Mouse (Mus musculus) urinary bladder, postnatal 4 days (tissue): Measurements from ENCODE around the gene Dlg4.

ENCODE experiments used
- DNase-seq, 2 experiments: peaks; one replicate each; pipeline ENCODE4 v3.0.0; 2021 to 2022; ENCODE audit warnings: low spot score in 2 of 2

Gene Dlg4

DNA sequence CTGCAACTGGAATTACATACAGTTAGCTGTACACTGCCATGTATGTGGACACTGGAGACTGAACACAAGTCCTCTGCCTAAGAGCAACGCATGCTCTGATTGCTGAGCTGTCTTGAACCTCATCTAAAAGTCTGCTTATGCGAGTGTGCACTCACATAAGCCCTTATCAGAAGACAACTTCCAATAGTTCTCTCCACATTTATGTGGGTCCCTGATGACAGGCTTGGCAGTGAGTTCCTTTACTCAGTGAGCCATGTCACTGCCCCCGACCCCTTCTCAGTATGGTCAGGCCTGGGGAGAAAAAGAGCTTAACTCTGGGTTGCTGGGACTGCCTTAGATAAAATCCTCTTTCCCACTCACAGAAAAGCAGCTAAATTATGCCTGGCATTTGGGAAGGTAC, at the start of gene Dlg4:
Gene Dlg4 (plus strand): TSS at position 274 of the 400 bp plus-strand sequence.
- DNase-seq = no peak

DNA sequence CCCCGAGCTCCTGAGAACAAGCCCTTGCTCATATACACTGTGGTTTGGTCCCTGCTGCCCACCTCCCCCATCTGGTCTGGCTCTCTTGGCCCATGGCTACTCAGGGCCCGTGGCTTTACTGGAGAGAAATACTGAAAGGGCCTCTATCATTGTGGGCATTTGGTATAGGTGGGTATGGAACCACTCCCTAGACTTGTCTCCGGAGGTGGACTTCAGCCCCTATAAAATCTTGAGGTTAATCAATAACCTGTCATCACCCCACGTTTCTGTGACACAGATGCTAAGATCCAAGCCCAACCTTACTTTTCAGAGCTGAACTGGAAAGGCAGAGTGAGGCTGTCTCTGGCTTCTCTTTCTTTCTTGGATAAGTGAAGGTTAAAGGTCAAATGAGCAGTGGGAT, 47.9 kb upstream of the Dlg4 start:
- DNase-seq = no peak

DNA sequence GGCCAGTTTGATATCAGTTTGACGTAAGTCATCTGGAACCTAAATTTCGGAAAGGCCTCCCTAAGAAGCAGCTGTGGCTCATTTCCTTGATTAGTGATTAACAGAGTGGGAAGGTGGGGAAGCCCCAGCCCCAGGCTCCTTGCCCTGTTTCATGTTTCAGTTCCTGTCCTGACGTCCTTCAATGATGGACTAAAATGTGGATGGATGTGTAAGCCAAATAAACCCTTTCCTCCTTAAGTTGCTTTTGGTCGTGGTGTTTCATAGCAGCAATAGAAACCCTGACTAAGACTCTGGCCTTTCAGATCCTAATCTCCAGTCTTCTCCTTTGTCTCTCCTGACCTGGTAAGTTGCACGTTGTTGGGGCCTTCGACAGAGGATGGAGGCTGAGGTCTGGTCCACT, 46.5 kb upstream of the Dlg4 start:
- no peak for DNase-seq

DNA sequence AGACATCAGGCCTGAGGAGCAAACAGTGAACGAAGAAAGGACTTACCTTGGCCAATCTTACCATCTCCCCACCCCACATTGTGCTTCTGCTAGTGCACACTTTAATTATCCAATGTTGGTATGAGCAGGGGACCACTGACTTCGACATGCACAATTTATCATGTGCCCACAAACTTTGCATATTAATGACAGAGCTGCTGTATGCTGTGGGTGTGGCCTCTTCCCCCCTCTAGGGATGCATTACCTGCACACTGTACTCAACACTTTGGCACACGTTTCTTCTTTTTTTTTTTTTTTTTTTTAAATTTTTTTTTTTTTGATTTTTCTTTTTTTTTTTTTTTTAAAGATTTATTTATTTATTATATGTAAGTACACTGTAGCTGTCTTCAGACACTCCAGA, 46.0 kb upstream of the Dlg4 start:
- DNase-seq = no peak

DNA sequence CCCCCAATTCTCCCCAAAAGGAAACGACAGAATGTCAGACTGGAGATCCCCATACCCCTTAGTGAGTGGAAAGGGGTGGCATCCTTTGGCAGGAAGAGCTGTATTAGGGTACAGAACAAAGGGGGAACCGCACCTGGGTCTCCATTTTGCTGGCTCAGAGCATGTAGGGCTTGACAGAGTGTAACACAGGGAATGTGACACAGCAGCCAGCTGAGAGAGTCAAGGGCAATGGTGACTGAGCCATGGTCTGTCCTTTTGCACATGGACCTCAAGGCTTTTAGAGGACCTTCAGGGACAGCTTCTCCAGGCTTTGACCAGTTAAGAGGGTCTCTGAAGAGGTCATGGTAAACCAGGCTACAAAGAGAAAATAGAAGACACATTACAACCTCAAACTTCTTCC, 41.8 kb upstream of the Dlg4 start:
- DNase-seq = no peak

DNA sequence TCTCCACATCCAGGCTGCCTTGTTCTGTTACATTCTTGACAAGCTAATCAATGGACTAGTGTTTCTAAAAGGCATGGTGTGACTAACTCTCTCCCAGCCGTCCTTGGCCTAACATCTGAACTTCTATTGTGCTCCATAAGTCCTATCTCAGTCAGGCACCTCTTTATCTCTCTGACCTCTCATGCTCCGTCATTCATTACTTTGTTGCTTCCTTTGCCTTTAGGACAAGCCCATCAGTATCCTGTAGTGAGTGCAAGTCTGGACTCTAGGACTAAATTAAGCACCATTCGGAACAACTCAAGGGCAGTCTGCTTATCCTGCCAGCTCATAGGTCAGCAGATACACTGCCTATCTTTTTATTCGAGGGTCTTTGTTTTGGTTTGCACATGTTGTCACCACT, 40.5 kb upstream of the Dlg4 start:
- DNase-seq = no peak

DNA sequence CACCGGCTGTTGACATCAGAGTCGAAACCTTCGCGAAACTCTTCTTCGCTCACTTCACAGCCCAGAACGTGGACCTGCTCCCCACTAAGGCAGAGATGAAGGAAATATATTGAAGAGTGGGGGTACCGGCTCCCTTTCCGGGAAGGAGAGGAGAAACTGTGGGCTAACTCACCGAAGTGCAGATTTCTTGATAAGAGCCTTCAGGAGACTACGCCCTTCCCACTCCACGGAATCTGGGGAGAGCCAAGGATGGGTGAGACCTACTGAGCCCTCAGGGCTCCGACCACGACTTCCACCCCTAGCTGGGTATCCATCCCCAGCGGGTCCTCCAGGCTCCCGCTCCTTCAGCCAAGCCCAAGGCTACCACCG, 36.9 kb upstream of the Dlg4 start:
- DNase-seq = no peak

DNA sequence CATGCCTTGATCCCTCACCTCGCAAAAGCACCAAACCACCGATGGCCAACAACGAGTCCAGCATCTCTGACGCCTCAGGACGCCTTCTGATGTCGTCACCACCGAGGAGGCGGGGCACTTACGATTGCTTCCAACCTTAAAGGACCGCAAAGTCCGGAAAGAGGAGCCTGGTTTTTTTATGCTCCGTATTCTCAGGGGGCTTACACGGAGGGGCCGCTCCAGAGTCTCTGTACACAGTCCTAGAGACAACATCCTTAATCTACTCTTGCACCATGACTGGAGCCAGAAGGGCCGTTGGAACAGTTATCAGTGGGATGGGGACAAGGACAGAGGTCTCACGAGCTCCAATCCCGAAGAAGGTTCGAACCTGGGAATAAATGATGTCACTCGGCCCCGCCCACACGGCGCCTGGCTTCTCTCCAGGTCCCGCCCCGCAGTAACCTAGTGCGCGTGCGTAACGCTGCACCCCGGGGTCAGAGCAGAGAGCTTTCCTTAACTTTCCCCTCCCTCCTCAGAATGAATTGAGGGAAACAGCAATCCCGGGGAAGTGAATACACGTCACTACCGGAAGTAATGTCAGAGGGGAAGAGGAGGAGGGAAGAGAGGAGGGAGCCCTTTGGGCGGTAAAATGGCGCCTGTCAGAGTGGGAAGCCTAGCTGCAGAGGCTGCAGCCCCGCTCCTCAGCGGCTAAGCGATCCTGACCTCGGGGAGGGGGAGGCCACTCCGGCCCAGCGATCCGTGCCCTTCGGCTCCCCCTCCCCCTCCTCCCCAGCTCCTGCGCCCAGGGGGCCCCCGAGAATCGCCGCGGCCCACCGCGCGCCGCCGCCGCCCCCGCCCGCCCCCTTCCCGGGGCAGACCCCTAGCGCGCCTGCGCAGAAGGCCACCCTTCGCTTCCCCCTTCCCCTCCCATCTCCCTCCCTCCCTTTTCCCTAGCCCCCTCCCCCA, 36.3 kb upstream of the Dlg4 start:
- peak; percentile 97 to 98 for DNase-seq

DNA sequence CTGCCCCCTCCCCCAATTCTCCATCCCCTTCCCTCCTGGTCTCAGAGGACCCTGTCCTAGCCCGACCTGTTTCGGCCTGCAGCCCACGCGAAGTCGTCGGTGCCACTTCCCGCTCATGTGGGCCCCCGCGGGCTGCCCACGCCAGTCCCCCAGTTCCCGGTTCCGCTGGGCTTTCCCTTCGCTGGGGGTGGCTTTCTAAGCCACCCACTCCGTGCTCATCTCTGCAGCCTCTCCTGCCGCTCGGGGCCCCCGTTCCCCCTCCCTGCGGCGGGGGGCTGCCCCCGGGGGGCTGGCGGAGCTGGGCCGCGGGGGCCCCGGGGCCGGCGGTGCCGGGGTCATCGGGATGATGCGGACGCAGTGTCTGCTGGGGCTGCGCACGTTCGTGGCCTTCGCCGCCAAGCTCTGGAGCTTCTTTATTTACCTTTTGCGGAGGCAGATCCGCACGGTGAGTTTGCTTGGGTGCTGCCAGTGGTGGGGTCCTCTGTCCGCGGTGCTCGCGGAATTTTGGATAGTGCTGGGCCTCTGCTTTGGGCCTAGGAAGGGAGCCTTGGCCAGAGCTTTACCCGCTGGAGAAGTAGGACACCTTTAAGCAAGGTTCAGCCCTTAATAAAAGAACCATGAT, 35.5 kb upstream of the Dlg4 start, which contains the start of gene Ctdnep1:
Gene Ctdnep1 (plus strand): TSS at position 16 of the 622 bp plus-strand sequence.
- no peak for DNase-seq

DNA sequence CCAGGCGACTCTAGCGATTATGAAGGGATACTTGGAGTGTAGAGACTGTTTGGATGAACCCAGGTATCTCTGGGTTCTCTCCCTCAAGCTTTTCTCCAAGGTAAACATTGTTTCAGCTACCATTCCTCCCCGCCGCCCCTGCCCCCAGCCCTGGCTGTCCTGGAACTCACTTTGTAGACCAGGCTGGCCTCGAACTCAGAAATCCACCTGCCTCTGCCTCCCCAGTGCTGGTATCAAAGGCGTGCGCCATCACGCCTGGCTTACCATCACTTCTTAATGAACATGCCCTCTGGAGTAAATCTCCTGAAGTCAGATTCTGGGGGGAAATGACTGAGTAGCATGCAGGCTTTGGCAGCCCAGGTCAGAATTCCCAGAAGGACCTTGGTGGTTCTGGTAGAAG, 34.5 kb upstream of the Dlg4 start, which contains the start of gene Elp5:
Gene Elp5 (minus strand): TSS at position 293 of the 400 bp plus-strand sequence.
- no peak for DNase-seq

DNA sequence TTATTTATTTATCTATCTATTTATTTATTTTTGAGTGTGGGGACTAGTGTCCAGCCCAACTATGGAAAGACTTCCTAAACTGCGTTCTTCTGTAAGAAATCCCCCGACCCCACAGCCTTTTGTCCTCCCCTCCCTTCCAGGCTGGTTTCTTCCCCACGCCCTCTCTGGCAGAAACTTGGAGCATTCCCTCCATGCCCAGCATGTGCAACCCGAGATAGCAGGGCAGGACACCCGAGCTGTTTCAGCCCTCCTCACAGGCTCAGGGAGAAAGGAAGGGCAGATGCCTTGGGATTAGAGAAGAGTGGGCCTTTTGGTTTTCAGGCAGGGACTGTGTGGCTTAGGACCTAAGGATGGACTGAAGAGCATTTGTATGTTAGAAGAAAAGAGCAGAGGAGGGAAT, 33.9 kb upstream of the Dlg4 start:
- DNase-seq = no peak

DNA sequence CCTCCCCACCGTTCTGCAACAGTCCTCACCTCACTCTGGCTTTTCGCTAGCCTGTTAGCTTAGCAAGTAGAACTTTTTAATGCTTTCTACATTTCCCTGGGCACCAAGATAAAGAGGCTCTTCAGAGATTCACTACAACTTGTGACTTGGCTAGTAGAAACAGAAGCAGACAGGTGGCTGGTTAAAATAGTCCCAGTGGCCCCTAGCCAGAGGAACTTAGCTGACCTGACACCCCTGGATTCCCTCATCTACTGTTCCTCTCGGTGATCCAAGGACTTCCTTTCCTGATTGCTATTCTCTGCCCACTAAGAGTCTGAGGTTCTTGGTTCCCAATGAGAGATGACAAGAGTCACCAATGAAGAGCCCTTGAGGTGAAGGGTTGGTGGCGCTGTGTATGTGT, 33.4 kb upstream of the Dlg4 start:
- no peak for DNase-seq

DNA sequence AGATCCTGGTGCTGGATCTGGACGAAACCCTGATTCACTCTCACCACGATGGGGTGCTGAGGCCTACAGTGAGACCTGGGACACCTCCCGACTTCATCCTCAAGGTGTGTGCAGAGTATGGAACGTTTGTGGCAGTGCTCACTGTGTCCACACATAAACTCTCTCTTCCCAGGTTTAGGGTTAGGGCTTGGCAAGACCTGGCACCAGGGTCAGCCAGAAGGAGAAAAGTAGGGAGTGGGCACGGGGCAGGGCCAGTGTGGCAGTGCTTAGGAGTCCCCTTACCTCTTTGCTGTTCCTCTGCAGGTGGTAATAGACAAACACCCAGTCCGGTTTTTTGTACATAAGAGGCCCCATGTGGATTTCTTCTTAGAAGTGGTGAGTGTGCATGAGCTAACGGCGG, 32.3 kb upstream of the Dlg4 start:
- DNase-seq = no peak

DNA sequence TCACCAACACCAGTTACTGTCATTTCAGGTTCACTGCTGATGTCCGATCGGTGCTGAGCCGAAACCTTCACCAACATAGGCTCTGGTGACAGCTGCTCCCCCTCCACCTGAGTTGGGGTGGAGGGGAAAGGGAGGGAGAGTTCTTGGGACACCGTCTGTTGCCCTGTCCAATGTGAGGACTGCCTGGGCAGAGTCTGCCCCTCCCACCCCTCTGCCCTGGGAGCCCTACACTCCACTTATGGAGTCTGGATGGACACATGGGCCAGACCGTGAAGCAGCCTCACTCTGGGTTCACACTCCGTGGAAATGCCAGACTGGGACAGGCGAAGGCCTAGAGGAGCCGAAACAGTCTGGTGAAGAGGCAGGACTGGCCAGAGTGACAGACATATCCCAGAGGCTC, 26.8 kb upstream of the Dlg4 start:
- DNase-seq = no peak

DNA sequence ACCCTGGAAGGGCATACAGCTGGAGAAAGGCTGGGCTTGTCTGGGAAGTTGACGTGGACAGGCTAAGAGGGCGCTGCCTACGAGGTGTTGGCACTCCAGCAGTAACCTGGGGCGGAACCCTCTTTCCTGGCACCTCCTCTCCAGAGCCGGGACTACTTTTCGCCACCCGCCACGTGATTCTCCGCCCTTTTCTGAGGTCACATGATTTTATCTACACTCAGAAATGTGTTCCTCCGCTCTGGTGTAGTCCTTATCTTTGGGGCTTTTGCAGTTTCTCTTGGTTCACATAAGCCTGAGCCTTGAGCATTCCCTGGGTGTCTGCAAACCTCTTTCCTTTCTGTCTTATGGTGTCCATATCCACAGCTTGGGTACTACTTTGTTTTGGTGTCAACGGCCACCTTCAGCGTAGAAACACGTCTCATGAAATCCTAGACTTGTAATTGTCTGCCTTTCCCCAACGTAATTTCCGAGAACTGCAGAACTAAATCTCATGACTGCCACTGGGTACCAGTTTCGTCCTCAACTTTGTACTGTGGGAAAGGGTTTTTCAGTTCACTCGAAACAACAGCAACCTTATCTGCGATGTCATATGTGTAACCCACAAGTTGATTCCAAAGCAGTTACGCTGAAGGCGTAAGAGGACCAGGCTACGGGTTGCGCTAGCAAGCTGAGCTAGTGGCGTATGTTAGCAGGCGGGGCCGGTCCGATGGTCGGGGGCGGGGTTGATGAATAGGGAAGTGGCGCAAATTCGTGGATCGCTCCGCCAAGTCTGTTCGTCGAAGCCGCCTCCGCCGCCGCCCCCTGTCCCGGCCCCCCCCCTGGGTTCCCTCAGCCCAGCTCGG, 25.7 kb upstream of the Dlg4 start, which contains the start of gene Gabarap:
Gene Gabarap (plus strand): TSS at position 294 of the 842 bp plus-strand sequence.
- peak; percentile 94 to 96 for DNase-seq

DNA sequence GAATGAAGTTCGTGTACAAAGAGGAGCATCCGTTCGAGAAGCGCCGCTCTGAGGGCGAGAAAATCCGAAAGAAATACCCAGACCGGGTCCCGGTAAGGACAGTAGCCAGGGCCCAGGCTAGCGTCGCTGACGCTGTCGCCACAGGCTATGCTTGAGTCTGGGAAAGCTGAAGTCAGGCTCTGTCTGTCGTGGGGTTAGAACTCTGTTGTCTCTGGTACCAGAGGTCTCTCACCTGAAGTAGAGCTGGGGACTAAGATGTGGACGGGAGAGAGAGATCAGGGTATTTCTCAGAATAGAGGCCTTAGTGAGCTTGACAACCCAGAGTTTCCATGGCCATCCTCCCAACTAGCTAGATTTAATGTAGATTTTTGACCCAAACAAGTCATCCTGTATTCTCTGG, 25.0 kb upstream of the Dlg4 start:
- no peak for DNase-seq

DNA sequence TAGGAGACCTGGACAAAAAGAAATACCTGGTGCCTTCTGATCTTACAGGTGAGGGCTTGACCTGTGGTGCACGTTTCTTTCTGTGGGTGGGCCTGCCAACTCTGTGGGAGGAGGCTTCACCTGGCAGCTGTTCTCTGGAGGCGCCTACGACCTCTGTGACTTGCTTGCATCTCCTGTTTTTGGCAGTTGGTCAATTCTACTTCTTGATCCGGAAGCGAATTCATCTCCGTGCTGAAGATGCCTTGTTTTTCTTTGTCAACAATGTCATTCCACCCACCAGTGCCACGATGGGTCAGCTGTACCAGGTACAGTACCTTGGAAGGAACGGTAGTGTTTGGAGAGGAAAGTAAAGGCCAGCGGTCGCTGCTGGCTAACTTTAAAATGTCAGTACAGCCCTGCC, 24.3 kb upstream of the Dlg4 start:
- DNase-seq = no peak

DNA sequence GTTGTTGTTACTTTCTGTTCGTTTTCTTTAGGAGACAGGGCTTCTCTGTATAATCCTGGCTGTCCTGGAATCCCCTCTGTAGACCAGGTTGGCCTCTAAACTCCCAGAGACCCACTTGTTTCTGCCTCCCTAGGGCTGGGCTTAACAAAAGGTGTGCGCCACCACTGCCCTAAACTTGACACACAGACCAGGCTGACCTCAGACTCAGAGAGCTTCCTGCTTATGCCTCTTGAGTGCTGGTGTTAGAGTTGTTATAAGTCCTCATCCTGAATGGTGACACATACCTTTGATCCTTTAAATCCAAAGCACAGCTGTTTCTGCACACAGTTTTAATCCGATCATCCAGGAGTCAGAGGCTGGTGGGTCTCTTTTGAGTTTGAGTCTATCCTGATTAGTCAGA, 23.8 kb upstream of the Dlg4 start:
- no peak for DNase-seq

DNA sequence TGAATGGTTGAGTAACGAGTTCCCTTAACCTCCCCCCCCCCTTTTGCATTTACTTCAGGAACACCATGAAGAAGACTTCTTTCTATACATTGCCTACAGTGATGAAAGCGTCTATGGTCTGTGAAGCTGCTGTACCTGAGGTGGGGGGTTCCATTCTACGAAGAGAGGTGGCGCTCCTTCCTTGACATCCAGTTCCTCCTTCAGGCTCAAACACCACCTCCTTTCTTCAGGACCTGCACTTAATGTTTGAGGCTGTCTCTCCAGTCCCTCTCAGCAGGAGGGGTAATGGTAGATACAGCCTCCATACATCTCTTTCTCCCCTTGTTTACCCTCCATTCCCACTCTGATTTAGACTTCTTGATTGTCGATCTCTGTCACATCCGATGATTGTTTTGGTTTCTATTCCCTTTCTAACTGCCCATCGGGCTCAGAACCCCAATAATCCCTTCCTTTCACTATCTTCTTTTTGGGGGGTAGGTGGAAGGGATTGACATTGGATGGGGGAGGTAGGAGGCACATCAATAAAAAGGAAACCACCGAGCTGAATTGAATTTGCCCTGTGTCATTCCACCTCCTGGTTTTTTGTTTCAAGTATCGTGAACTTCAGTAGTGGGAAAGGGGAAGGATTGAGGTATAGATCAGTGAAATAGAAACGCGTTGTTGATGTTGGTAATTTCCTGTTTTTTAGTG, 22.2 kb upstream of the Dlg4 start:
- DNase-seq = peak in 1 of 2 experiments; percentile 14

DNA sequence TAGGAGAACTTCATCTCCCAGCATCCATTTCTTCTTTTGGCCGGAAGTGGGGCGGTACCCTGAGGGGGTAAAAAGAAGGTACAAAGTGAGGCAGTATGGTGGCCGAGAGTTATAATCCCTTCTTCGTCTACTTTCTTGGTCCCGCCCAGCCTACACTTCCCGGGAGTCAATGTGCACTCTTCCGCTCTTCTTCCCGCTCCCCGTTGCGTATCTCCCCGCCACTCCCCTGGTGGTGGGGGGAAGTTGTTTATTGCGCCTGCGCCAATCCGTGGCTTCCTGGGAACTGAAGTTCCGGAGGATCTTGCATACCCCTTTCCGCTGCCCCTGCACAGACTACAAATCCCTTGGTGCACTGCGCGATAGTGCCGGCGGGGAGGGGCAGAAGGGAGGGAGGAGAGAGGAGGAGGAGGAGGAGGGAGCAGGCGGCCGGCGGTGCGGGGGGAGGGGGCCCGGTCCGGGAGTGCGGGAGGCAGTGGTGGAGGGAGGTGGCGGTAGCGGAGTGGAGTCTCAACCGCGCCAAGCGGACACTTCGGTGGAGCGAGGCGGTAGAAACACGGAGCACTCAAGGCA, 21.3 kb upstream of the Dlg4 start, which contains the start of gene Phf23:
Gene Phf23 (plus strand): TSS at position 387 of the 570 bp plus-strand sequence.
- DNase-seq = peak; percentile 98 to 99
